Mouse (Mus musculus): ENCODE results near the gene Jam2. TPM values are rescaled to one million over a fixed set of nuclear protein-coding genes. Genes with fewer than 3 reads are reported as not detected.
A peak's percentile ranks its signal among the peaks of the same experiment; 100 is the strongest.

Gene Jam2
- polyA plus RNA-seq, 1 experiment, result 4.1 TPM

GRCm38 (mm10) chr16:84810254-84810653 lies 36.3 kb downstream of the Jam2 start:
- 93% methylated on average over 1 of the region's 1 CpGs for WGBS
- H3K27ac ChIP-seq (ENCODE audit: control insufficient read depth, insufficient read depth, low read length), result no peak overlapping the region
- DNase-seq, result no peak
- TF ChIP-seq POLR2A (IDR thresholded peaks at IDR 0.05; ENCODE audit: control insufficient read depth, extremely low read depth, insufficient read depth, low read length, poor library complexity) (no peak), CTCF (IDR thresholded peaks at IDR 0.05; ENCODE audit: borderline replicate concordance, control insufficient read depth, extremely low read depth, insufficient read depth, low read length, poor library complexity) (no peak)
- no peaks in the 10 kb centered on the region for H3K4me1 ChIP-seq (replicated peaks; ENCODE audit: control insufficient read depth, insufficient read depth, low read length)
- no peak overlapping the region for H3K4me3 ChIP-seq (ENCODE audit: control insufficient read depth, insufficient read depth, low read length)
- no peaks in the 10 kb centered on the region for H3K36me3 ChIP-seq (ENCODE audit: control insufficient read depth, insufficient read depth, low read length)
- H3K27me3 ChIP-seq (ENCODE audit: control insufficient read depth, insufficient read depth, low read length), result no peaks in the 10 kb centered on the region

DNA sequence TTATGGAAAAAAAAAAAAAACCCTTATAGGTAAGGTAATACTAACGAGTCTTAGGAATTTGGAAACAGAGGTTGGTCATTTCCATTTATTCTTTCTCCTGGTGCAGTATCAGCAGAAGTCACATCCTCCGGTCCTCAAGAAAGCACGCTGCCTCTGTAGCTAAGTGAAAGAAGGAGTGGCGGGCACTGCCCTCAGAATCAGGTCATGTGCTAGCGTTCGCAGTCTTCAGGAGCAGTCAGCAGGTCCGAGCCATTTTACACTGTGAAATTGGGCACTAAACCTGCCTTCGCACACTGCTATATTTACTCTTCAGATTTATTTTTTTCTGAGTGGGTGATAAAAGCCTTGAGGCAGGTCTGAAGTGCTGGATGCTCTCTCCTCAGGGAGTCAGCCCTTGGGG lies 39.9 kb downstream of the Jam2 start:
- Histone ChIP-seq H3K27ac (ENCODE audit: control insufficient read depth, insufficient read depth, low read length) (no peak overlapping the region), H3K27me3 (ENCODE audit: control insufficient read depth, insufficient read depth, low read length) (no peaks in the 10 kb centered on the region), H3K4me1 (replicated peaks; ENCODE audit: control insufficient read depth, insufficient read depth, low read length) (no peaks in the 10 kb centered on the region), H3K36me3 (ENCODE audit: control insufficient read depth, insufficient read depth, low read length) (no peaks in the 10 kb centered on the region), H3K4me3 (ENCODE audit: control insufficient read depth, insufficient read depth, low read length) (no peak overlapping the region)
- DNase-seq, result no peak
- WGBS, result 62% methylated on average over 8 of the region's 8 CpGs
- no peak for TF ChIP-seq POLR2A (IDR thresholded peaks at IDR 0.05; ENCODE audit: control insufficient read depth, extremely low read depth, insufficient read depth, low read length, poor library complexity)
- no peak for TF ChIP-seq CTCF (IDR thresholded peaks at IDR 0.05; ENCODE audit: borderline replicate concordance, control insufficient read depth, extremely low read depth, insufficient read depth, low read length, poor library complexity)

DNA sequence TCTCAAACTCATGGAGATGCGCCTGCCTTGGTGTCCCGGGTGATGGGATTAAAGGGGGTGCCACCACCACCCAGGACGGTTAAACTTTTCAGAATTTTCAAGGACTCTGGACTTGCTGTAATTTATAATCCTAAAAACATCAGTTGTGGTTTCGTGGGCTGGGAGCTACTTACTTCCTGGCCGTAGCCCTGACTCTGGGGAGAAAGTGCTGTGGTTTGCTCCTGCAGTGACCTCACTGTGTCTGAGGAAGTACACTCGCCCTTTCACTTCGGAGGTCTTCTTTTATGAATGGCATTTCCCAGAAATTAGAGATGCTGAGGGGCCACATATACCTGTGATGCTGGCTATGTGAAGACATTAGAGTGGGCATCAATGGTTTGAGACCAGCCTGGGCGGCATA lies 40.6 kb downstream of the Jam2 start:
- Histone ChIP-seq H3K27me3 (ENCODE audit: control insufficient read depth, insufficient read depth, low read length) (no peaks in the 10 kb centered on the region), H3K4me3 (ENCODE audit: control insufficient read depth, insufficient read depth, low read length) (no peak overlapping the region), H3K36me3 (ENCODE audit: control insufficient read depth, insufficient read depth, low read length) (no peaks in the 10 kb centered on the region), H3K4me1 (replicated peaks; ENCODE audit: control insufficient read depth, insufficient read depth, low read length) (no peaks in the 10 kb centered on the region), H3K27ac (ENCODE audit: control insufficient read depth, insufficient read depth, low read length) (no peak overlapping the region)
- TF ChIP-seq CTCF (IDR thresholded peaks at IDR 0.05; ENCODE audit: borderline replicate concordance, control insufficient read depth, extremely low read depth, insufficient read depth, low read length, poor library complexity) (no peak), POLR2A (IDR thresholded peaks at IDR 0.05; ENCODE audit: control insufficient read depth, extremely low read depth, insufficient read depth, low read length, poor library complexity) (no peak)
- 17% methylated on average over 8 of the region's 8 CpGs for WGBS
- no peak for DNase-seq

GRCm38 (mm10) chr16:84817423-84817822 lies 43.5 kb downstream of the Jam2 start:
- no peak overlapping the region for H3K4me3 ChIP-seq (ENCODE audit: control insufficient read depth, insufficient read depth, low read length)
- peak; percentile 14 for DNase-seq
- TF ChIP-seq CTCF (IDR thresholded peaks at IDR 0.05; ENCODE audit: borderline replicate concordance, control insufficient read depth, extremely low read depth, insufficient read depth, low read length, poor library complexity), result no peak
- no peak for TF ChIP-seq POLR2A (IDR thresholded peaks at IDR 0.05; ENCODE audit: control insufficient read depth, extremely low read depth, insufficient read depth, low read length, poor library complexity)
- WGBS, result 37% methylated on average over 7 of the region's 7 CpGs
- no peaks in the 10 kb centered on the region for H3K36me3 ChIP-seq (ENCODE audit: control insufficient read depth, insufficient read depth, low read length)
- H3K27me3 ChIP-seq (ENCODE audit: control insufficient read depth, insufficient read depth, low read length), result no peaks in the 10 kb centered on the region
- no peaks in the 10 kb centered on the region for H3K4me1 ChIP-seq (replicated peaks; ENCODE audit: control insufficient read depth, insufficient read depth, low read length)
- no peak overlapping the region for H3K27ac ChIP-seq (ENCODE audit: control insufficient read depth, insufficient read depth, low read length)

DNA sequence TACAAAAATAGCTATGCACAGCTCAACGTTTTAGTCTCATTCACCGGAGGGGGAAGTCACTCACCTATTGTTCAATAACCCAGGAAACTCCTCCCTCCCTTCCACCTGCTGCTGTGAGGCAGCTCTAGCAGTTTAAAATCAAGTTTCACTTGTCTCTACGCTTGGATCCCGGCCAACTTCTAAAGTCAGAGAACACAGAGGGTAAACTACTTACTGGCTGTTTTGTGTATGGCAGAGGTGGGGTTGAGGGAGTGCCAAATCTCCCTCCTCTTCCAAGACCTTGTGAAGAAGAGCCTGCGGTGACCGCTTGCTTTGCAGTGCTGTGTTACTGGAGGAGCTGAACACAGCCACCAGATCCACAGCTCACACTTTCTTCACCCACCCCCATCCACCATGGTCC lies 51.1 kb downstream of the Jam2 start:
- H3K27ac ChIP-seq (ENCODE audit: control insufficient read depth, insufficient read depth, low read length), result no peak overlapping the region
- no peaks in the 10 kb centered on the region for H3K27me3 ChIP-seq (ENCODE audit: control insufficient read depth, insufficient read depth, low read length)
- TF ChIP-seq CTCF (IDR thresholded peaks at IDR 0.05; ENCODE audit: borderline replicate concordance, control insufficient read depth, extremely low read depth, insufficient read depth, low read length, poor library complexity), result no peak
- TF ChIP-seq POLR2A (IDR thresholded peaks at IDR 0.05; ENCODE audit: control insufficient read depth, extremely low read depth, insufficient read depth, low read length, poor library complexity), result no peak
- DNase-seq, result no peak
- 72% methylated on average over 6 of the region's 6 CpGs for WGBS
- no peaks in the 10 kb centered on the region for H3K4me1 ChIP-seq (replicated peaks; ENCODE audit: control insufficient read depth, insufficient read depth, low read length)
- peaks cover 58% of the 10 kb centered on the region for H3K36me3 ChIP-seq (ENCODE audit: control insufficient read depth, insufficient read depth, low read length)
- no peak overlapping the region for H3K4me3 ChIP-seq (ENCODE audit: control insufficient read depth, insufficient read depth, low read length)

GRCm38 (mm10) chr16:84831696-84832095 lies 57.8 kb downstream of the Jam2 start:
- no peak for DNase-seq
- H3K4me1 ChIP-seq (replicated peaks; ENCODE audit: control insufficient read depth, insufficient read depth, low read length), result peaks cover 9% of the 10 kb centered on the region
- no peak for TF ChIP-seq POLR2A (IDR thresholded peaks at IDR 0.05; ENCODE audit: control insufficient read depth, extremely low read depth, insufficient read depth, low read length, poor library complexity)
- TF ChIP-seq CTCF (IDR thresholded peaks at IDR 0.05; ENCODE audit: borderline replicate concordance, control insufficient read depth, extremely low read depth, insufficient read depth, low read length, poor library complexity), result no peak
- no peaks in the 10 kb centered on the region for H3K27me3 ChIP-seq (ENCODE audit: control insufficient read depth, insufficient read depth, low read length)
- no peak overlapping the region for H3K27ac ChIP-seq (ENCODE audit: control insufficient read depth, insufficient read depth, low read length)
- H3K4me3 ChIP-seq (ENCODE audit: control insufficient read depth, insufficient read depth, low read length), result no peak overlapping the region
- 93% methylated on average over 5 of the region's 5 CpGs for whole genome bisulfite sequencing
- H3K36me3 ChIP-seq (ENCODE audit: control insufficient read depth, insufficient read depth, low read length), result peaks cover 44% of the 10 kb centered on the region

- no peak for DNase-seq
- Histone ChIP-seq H3K36me3 (ENCODE audit: control insufficient read depth, insufficient read depth, low read length) (peaks cover 34% of the 10 kb centered on the region), H3K27ac (ENCODE audit: control insufficient read depth, insufficient read depth, low read length) (no peak overlapping the region), H3K4me3 (ENCODE audit: control insufficient read depth, insufficient read depth, low read length) (no peak overlapping the region), H3K27me3 (ENCODE audit: control insufficient read depth, insufficient read depth, low read length) (no peaks in the 10 kb centered on the region), H3K4me1 (replicated peaks; ENCODE audit: control insufficient read depth, insufficient read depth, low read length) (peaks cover 12% of the 10 kb centered on the region)
- 96% methylated on average over 5 of the region's 5 CpGs for WGBS
- TF ChIP-seq CTCF (IDR thresholded peaks at IDR 0.05; ENCODE audit: borderline replicate concordance, control insufficient read depth, extremely low read depth, insufficient read depth, low read length, poor library complexity) (no peak), POLR2A (IDR thresholded peaks at IDR 0.05; ENCODE audit: control insufficient read depth, extremely low read depth, insufficient read depth, low read length, poor library complexity) (no peak)
Measured at GRCm38 (mm10) chr16:84832736-84833135, 58.8 kb downstream of the Jam2 start.

Data from thymus, adult 2 months (tissue).